ENCODE assay signal across 24 mouse cellular contexts in the genomic region with DNA sequence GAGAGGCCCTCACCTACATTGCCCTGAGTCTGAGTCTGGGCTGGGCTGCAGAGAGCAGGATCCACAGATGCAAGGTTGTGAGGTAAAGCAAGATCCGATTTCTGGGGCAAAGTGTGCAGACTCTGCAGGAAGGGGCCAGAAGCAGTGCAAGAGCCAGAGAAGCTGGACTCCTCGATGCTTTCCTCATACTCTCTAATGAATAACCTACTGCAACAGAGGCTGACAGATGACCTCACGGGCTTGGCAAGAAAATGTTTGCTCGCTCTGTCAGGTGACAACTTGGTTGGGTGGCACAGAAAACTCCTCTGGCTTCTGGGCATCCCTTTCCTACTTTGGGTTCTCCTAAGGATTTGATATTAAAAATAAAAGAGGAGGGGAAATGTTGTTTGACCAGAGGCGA. TPM values are rescaled to one million over a fixed set of nuclear protein-coding genes. Genes with fewer than 3 reads are reported as not detected.
A peak's percentile ranks its signal among the peaks of the same experiment; 100 is the strongest.
DNase-seq lines count a peak whose midpoint lies in the region; ATAC-seq and TF ChIP-seq lines count a peak whose summit lies in the region.
"Had no signal": no experiment of that assay in that cellular context is flagged by ENCODE, and none has a peak within 500 bp of the region (broad histone marks: within the 10 kb centered on the region; RNA-seq: fewer than 3 reads in every experiment).

No protein-coding gene starts in this region.

- WGBS in heart, embryonic 13.5 days = 61% methylated on average over 5 of the region's 5 CpGs
- WGBS in heart, embryonic 11.5 days (ENCODE audit: insufficient replicate concordance) = 69% methylated on average over 5 of the region's 5 CpGs
- WGBS in stomach, embryonic 16.5 days = 58% methylated on average over 5 of the region's 5 CpGs
- WGBS in hindbrain, postnatal 0 days = 70% methylated on average over 5 of the region's 5 CpGs

- 0 out of 2 replicates have a peak overlapping the region, but pooled peaks have one; percentile 20 for H3K27ac ChIP-seq in heart, embryonic 13.5 days (replicated peaks)
- no peak overlapping the region for H3K27ac ChIP-seq in heart, embryonic 11.5 days (ENCODE audit: low read depth, low read length)
- H3K27ac ChIP-seq in stomach, embryonic 16.5 days (ENCODE audit: low read length) = no peak overlapping the region
- no peak overlapping the region for H3K27ac ChIP-seq in hindbrain, postnatal 0 days
- H3K27ac ChIP-seq: embryonic facial prominence, embryonic 15.5 days; gastrocnemius, adult 2 months; heart, embryonic 10.5 days; hindbrain, embryonic 12.5 days; kidney, embryonic 15.5 days; liver, embryonic 13.5 days; lung, embryonic 15.5 days; neural tube, embryonic 12.5 days had no signal

- DNase-seq in kidney, postnatal 36 days = peak; percentile 25 to 41
- no peak for DNase-seq in kidney, postnatal 4 days
- peak; percentile 71 for DNase-seq in adipocyte (ENCODE audit: low spot score)
- DNase-seq in hindbrain, postnatal 0 days (ENCODE audit: low spot score) = no peak
- DNase-seq: cerebellum, adult 9-10 months; gastrocnemius, adult 2 months; layer of hippocampus, postnatal 36 days; liver, embryonic 13.5 days; lung, postnatal 4 days; midbrain, embryonic 14.5 days; right cerebral cortex, postnatal 14 days; thymus, postnatal 25 days had no signal

- H3K27me3 ChIP-seq in heart, embryonic 13.5 days (replicated peaks) = peaks cover 13% of the 10 kb centered on the region; the same call in 1 of the 2 replicates
- no peaks in the 10 kb centered on the region for H3K27me3 ChIP-seq in heart, embryonic 11.5 days (ENCODE audit: control insufficient read depth, insufficient read depth, low read length)
- H3K27me3 ChIP-seq in stomach, embryonic 16.5 days (ENCODE audit: control insufficient read depth, insufficient read depth, low read length) = no peaks in the 10 kb centered on the region
- H3K27me3 ChIP-seq in hindbrain, postnatal 0 days (ENCODE audit: insufficient read depth, low read length) = no peaks in the 10 kb centered on the region
- H3K27me3 ChIP-seq: embryonic facial prominence, embryonic 15.5 days; hindbrain, embryonic 12.5 days; kidney, embryonic 15.5 days; neural tube, embryonic 12.5 days had no signal

- no peak overlapping the region for H3K4me2 ChIP-seq in heart, embryonic 13.5 days
- no peak overlapping the region for H3K4me2 ChIP-seq in heart, embryonic 11.5 days
- no peak overlapping the region for H3K4me2 ChIP-seq in stomach, embryonic 16.5 days (ENCODE audit: low read depth, low read length)
- H3K4me2 ChIP-seq in hindbrain, postnatal 0 days (ENCODE audit: low read depth, low read length) = no peak overlapping the region
- H3K4me2 ChIP-seq: embryonic facial prominence, embryonic 15.5 days; hindbrain, embryonic 12.5 days; kidney, embryonic 15.5 days; liver, embryonic 13.5 days; lung, embryonic 15.5 days; neural tube, embryonic 12.5 days had no signal

- H3K9ac ChIP-seq in heart, embryonic 13.5 days = peak overlapping the region; percentile 6; the same call in 1 of the 2 replicates
- H3K9ac ChIP-seq in heart, embryonic 11.5 days (ENCODE audit: low read depth, low read length) = no peak overlapping the region
- peak overlapping the region; percentile 16; the same call in 1 of the 2 replicates for H3K9ac ChIP-seq in stomach, embryonic 16.5 days (ENCODE audit: low read length)
- H3K9ac ChIP-seq in hindbrain, postnatal 0 days (replicated peaks; ENCODE audit: low read length) = no peak overlapping the region
- H3K9ac ChIP-seq: embryonic facial prominence, embryonic 15.5 days; hindbrain, embryonic 12.5 days; kidney, embryonic 15.5 days; liver, embryonic 13.5 days; lung, embryonic 15.5 days; neural tube, embryonic 12.5 days had no signal

- no peak for TF ChIP-seq CTCF in hindbrain, postnatal 0 days (IDR thresholded peaks at IDR 0.05; ENCODE audit: low read depth)

- peaks cover 62% of the 10 kb centered on the region for H3K4me1 ChIP-seq in heart, embryonic 13.5 days
- peaks cover 20% of the 10 kb centered on the region for H3K4me1 ChIP-seq in heart, embryonic 11.5 days (ENCODE audit: control insufficient read depth, insufficient read depth, low read length)
- peaks cover 24% of the 10 kb centered on the region for H3K4me1 ChIP-seq in stomach, embryonic 16.5 days (ENCODE audit: control insufficient read depth, insufficient read depth, low read length)
- peaks cover 4% of the 10 kb centered on the region; the same call in 1 of the 2 replicates for H3K4me1 ChIP-seq in hindbrain, postnatal 0 days (ENCODE audit: insufficient read depth, low read length)

- H3K4me3 ChIP-seq in heart, embryonic 13.5 days = no peak overlapping the region
- no peak overlapping the region for H3K4me3 ChIP-seq in heart, embryonic 11.5 days (ENCODE audit: low read depth, low read length)
- no peak overlapping the region for H3K4me3 ChIP-seq in stomach, embryonic 16.5 days (replicated peaks; ENCODE audit: low read length)
- no peak overlapping the region for H3K4me3 ChIP-seq in hindbrain, postnatal 0 days (ENCODE audit: low read length)
- H3K4me3 ChIP-seq: embryonic facial prominence, embryonic 15.5 days; gastrocnemius, adult 2 months; heart, embryonic 10.5 days; hindbrain, embryonic 12.5 days; kidney, embryonic 15.5 days; liver, embryonic 13.5 days; lung, embryonic 15.5 days; neural tube, embryonic 12.5 days had no signal

- no peaks in the 10 kb centered on the region for H3K9me3 ChIP-seq in heart, embryonic 13.5 days
- H3K9me3 ChIP-seq in heart, embryonic 11.5 days (replicated peaks; ENCODE audit: control insufficient read depth, low read length) = no peaks in the 10 kb centered on the region
- no peaks in the 10 kb centered on the region for H3K9me3 ChIP-seq in stomach, embryonic 16.5 days (replicated peaks; ENCODE audit: control insufficient read depth, low read length)
- H3K9me3 ChIP-seq in hindbrain, postnatal 0 days (ENCODE audit: low read length) = no peaks in the 10 kb centered on the region
- H3K9me3 ChIP-seq: embryonic facial prominence, embryonic 15.5 days; heart, embryonic 10.5 days; hindbrain, embryonic 12.5 days; kidney, embryonic 15.5 days; liver, embryonic 13.5 days; lung, embryonic 15.5 days; neural tube, embryonic 12.5 days had no signal

- no peaks in the 10 kb centered on the region for H3K36me3 ChIP-seq in heart, embryonic 13.5 days
- no peaks in the 10 kb centered on the region for H3K36me3 ChIP-seq in heart, embryonic 11.5 days (ENCODE audit: control insufficient read depth, insufficient read depth, low read length)
- H3K36me3 ChIP-seq in stomach, embryonic 16.5 days (ENCODE audit: control insufficient read depth, insufficient read depth, low read length) = no peaks in the 10 kb centered on the region
- H3K36me3 ChIP-seq in hindbrain, postnatal 0 days (ENCODE audit: insufficient read depth, low read length) = no peaks in the 10 kb centered on the region
- H3K36me3 ChIP-seq: embryonic facial prominence, embryonic 15.5 days; heart, embryonic 10.5 days; hindbrain, embryonic 12.5 days; kidney, embryonic 15.5 days; liver, embryonic 13.5 days; lung, embryonic 15.5 days; neural tube, embryonic 12.5 days had no signal

- no peak for ATAC-seq in heart, embryonic 13.5 days (ENCODE audit: extremely low read depth, insufficient number of reproducible peaks, low FRiP score, low TSS enrichment)
- ATAC-seq in heart, embryonic 11.5 days (replicated peaks; ENCODE audit: insufficient number of reproducible peaks, low FRiP score, low TSS enrichment) = no peak
- no peak for ATAC-seq in stomach, embryonic 16.5 days (ENCODE audit: insufficient read depth, low FRiP score)
- ATAC-seq in hindbrain, postnatal 0 days = no peak
- ATAC-seq: activated CD4-positive, CD25-positive, alpha-beta regulatory T cell, adult 4 months; forebrain, embryonic 14.5 days had no signal

RNA-seq across cellular contexts. Expression of gene Rhou, which starts 51.6 kb away (rescaled TPM):
- polyA plus RNA-seq in heart, embryonic 13.5 days (2015; fragmentation: Nextera tagmentation; extraction: Ambion mirVana) = 7.1 and 8.3 TPM in 2 replicates
- 15.9 and 17.3 TPM in 2 replicates for polyA plus RNA-seq in heart, embryonic 11.5 days (2014; fragmentation: Nextera tagmentation; extraction: Ambion mirVana)
- 7.8 and 8.7 TPM in 2 replicates for polyA plus RNA-seq in stomach, embryonic 16.5 days (2015; fragmentation: Nextera tagmentation; extraction: Ambion mirVana)
- 22.1 and 25.2 TPM in 2 replicates for total RNA-seq in hindbrain, postnatal 0 days (2014; rRNA removed)
- polyA plus RNA-seq in hindbrain, postnatal 0 days (2015; fragmentation: Nextera tagmentation; extraction: Ambion mirVana) = 7.8 and 7.9 TPM in 2 replicates
- total RNA-seq: MEL had no signal
- polyA plus RNA-seq: activated CD4-positive, CD25-positive, alpha-beta regulatory T cell, adult 4 months had no signal

Comparison
In these comparisons a context has a peak if more than half of its experiments do, and no peak if none do; other contexts are left out.
1. H3K9ac ChIP-seq: peak in heart, embryonic 13.5 days (single experiment) and stomach, embryonic 16.5 days (single experiment); none in heart, embryonic 11.5 days (single experiment) and hindbrain, postnatal 0 days (single experiment).
2. DNase-seq: peak in kidney, postnatal 36 days (2 of 2) and adipocyte (single experiment); none in kidney, postnatal 4 days (0 of 2) and hindbrain, postnatal 0 days (single experiment).